Mouse (Mus musculus): Measurements from ENCODE around the gene Carmil1. TPM values are rescaled to one million over a fixed set of nuclear protein-coding genes. Genes with fewer than 3 reads are reported as not detected.

The Carmil1 gene
- polyA plus RNA-seq, 1 experiment from 2014 or later, result 12.4 TPM

DNA sequence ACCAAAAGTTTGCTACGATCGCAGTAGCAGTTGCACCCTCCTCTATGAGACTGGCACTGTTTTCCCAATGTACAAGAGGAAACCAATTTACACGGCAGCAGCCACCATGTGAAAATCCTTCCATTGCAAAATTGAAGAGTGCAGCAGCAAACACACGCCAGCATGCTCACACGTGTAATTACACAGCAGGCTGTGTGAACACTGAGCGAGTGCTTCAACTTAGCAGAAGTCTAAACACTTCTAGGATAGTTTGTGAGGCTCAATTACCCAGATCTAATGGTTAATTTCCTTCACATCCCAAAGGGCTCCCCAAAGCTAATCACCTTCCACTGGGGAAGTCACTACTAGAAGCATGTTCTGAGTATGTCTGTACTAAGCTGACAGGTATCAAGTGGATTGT, 78.3 kb downstream of the Carmil1 start:
- Histone ChIP-seq H3K36me3 (no peaks in the 10 kb centered on the region), H3K27ac (ENCODE audit: poor library complexity, severe bottlenecking) (no peak overlapping the region), H3K9ac (no peak overlapping the region), H3K27me3 (replicated peaks) (no peaks in the 10 kb centered on the region), H3K4me2 (no peak overlapping the region), H3K4me1 (replicated peaks) (peaks cover 7% of the 10 kb centered on the region), H3K4me3 (no peak overlapping the region), H3K9me3 (replicated peaks) (no peaks in the 10 kb centered on the region)
- no peak for ATAC-seq (ENCODE audit: insufficient number of reproducible peaks, low FRiP score)
- WGBS, result 86% methylated on average over 6 of the region's 6 CpGs

DNA sequence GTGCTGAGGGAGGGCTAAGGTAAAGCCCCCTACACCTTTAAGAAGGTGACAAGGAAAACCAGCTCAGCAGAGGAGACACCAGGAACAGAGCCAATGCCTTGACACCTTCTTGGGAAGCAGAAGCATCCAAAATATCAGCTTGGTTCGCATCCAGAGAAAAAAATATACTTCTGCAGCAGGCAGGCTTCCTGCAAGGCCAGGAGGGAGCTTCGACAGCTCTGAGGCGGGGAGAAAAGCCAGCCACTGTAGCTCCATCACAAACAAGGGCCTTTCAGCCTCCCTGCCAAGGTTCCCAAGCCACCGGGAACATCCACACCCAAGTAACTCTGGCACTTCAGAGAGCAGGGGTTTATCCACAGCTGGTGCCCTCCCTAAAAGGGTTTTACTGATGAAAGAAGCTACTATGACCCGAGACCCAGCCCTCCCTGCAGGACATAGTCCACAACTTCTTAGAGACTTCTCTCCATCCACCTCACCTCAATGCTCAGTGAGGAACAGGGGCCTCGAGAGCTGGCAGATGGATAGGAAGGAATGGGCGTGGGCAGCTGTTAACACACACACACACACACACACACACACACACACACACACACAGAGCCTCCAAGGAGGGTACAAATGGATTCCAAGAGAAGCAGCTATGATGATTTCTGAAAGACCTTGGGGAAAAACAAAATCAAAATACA, 80.6 kb downstream of the Carmil1 start:
- peaks cover 7% of the 10 kb centered on the region for H3K4me1 ChIP-seq (replicated peaks)
- no peak overlapping the region for H3K4me2 ChIP-seq
- H3K36me3 ChIP-seq, result no peaks in the 10 kb centered on the region
- no peaks in the 10 kb centered on the region for H3K9me3 ChIP-seq (replicated peaks)
- H3K27me3 ChIP-seq (replicated peaks), result no peaks in the 10 kb centered on the region
- ATAC-seq (ENCODE audit: insufficient number of reproducible peaks, low FRiP score), result no peak
- WGBS, result 45% methylated on average over 7 of the region's 7 CpGs
- H3K9ac ChIP-seq, result no peak overlapping the region
- H3K4me3 ChIP-seq, result no peak overlapping the region
- no peak overlapping the region for H3K27ac ChIP-seq (ENCODE audit: poor library complexity, severe bottlenecking)

DNA sequence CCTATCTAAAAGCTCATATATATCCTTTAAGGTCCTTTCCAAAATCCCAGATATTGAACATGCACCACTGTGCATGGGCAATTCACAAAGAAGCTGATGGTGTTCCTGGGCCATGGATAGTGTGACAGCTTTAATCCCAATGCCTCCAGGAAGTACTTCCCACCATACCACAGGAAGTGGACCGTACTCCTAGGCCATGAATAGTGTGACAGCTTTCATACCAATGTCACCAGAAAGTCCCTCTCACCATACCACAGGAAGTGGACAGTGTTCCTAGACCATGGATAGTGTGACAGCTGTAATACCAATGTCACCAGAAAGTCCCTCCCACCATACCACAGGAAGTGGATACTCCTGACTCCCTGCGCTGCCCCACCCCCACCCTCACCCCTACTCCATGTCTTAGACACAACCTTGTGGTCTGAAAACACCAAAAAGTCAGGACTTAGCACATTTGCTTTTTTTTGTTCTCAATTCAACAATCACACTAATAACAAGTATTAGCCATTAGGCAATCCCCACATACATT, 82.1 kb downstream of the Carmil1 start:
- peaks cover 7% of the 10 kb centered on the region for H3K4me1 ChIP-seq (replicated peaks)
- 81% methylated on average over 2 of the region's 2 CpGs for WGBS
- ATAC-seq (ENCODE audit: insufficient number of reproducible peaks, low FRiP score), result no peak

DNA sequence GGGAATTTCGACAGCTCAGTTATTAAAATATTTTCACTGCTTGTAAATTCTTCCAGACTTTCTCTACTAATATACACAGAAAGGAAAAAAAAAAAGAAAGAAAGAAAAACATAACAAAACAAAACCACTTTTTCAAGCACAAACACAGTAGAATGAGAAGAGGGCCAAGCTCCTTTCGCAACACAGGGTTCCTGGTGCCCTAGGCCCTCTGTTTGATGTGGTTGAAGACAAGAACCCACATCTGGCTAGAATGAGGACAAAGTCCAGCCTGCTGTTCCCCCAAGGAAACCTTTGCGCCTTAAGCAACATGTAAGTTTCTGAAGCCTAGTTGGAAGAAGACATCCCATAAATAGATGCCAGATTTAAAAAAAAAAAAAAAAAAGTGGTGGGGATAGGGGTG, 85.2 kb downstream of the Carmil1 start:
- Histone ChIP-seq H3K9me3 (replicated peaks) (peaks cover 3% of the 10 kb centered on the region), H3K4me3 (no peak overlapping the region), H3K4me1 (replicated peaks) (peaks cover 7% of the 10 kb centered on the region), H3K36me3 (no peaks in the 10 kb centered on the region), H3K27ac (ENCODE audit: poor library complexity, severe bottlenecking) (no peak overlapping the region), H3K9ac (no peak overlapping the region), H3K4me2 (no peak overlapping the region), H3K27me3 (replicated peaks) (no peaks in the 10 kb centered on the region; the same call in 1 of the 2 replicates)
- no peak for ATAC-seq (ENCODE audit: insufficient number of reproducible peaks, low FRiP score)
- WGBS, result 90% methylated on average over 3 of the region's 3 CpGs

More for the DNA sequence above, 82.1 kb downstream of the Carmil1 start:
- H3K27me3 ChIP-seq (replicated peaks), result no peaks in the 10 kb centered on the region
- no peak overlapping the region for H3K9ac ChIP-seq
- H3K36me3 ChIP-seq, result no peaks in the 10 kb centered on the region
- no peak overlapping the region for H3K4me3 ChIP-seq
- no peak overlapping the region for H3K27ac ChIP-seq (ENCODE audit: poor library complexity, severe bottlenecking)
- H3K9me3 ChIP-seq (replicated peaks), result peaks cover 3% of the 10 kb centered on the region
- no peak overlapping the region for H3K4me2 ChIP-seq

DNA sequence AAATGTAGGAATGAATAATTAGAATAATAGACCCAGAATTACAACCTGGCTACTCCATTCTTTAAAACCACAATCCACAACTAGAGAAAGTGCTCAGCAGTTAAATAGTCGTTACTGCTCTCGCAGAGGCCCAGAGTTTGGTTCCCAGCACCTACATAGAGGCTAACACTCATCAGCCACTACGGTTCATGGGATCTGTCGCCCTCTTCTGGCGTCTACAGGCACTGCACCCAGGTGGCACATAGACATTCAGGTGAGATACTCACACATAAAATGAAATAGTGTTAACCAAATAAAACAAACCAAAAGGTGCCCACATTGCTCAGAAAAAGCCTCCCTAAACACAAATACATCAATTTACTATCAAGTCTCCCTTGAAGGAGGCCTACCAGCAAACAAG, 86.6 kb downstream of the Carmil1 start:
- no peaks in the 10 kb centered on the region for H3K4me1 ChIP-seq (replicated peaks)
- peaks cover 3% of the 10 kb centered on the region for H3K9me3 ChIP-seq (replicated peaks)
- no peak overlapping the region for H3K9ac ChIP-seq
- no peaks in the 10 kb centered on the region for H3K36me3 ChIP-seq
- H3K27ac ChIP-seq (ENCODE audit: poor library complexity, severe bottlenecking), result no peak overlapping the region
- 82% methylated on average over 5 of the region's 5 CpGs for whole genome bisulfite sequencing
- H3K4me2 ChIP-seq, result no peak overlapping the region
- no peaks in the 10 kb centered on the region; the same call in 1 of the 2 replicates for H3K27me3 ChIP-seq (replicated peaks)
- ATAC-seq (ENCODE audit: insufficient number of reproducible peaks, low FRiP score), result no peak
- no peak overlapping the region for H3K4me3 ChIP-seq

DNA sequence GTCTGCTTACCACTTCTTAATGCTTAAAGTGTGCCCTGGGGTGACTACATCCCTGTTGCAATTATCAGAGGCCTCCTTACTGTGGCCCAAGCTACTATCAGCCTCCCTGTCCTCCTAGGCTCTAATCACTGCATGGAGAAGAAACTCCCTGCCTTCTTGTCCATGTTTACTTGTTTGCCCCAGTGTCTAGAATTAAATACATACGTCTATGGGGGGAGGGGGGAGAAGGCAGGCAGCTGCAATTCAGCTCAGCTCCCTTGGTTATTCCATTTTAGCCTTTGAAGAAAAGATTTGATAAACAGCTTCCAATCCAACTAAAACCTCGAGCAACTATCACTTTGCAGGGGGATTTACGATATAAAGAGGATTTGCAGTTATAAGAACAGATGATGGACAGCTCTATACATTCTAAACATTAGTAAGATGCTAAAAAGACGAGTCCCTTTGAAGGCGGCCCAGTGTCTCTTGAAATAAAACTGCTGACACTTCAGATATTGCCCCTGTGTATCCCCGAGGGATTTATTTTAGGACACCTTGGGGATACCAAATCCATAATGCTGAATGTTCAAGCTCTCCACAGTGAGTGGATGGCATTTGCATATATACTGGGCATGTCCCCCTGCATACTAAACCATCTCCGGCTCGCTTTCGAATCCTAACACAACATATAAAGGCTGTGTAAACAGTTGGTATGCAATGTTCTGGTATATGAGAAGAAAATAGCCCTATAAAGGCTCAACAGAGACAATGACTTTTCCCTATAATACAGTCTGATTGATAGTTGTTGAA, 89.5 kb downstream of the Carmil1 start:
- WGBS, result 79% methylated on average over 9 of the region's 9 CpGs
- H3K4me2 ChIP-seq, result no peak overlapping the region
- no peak overlapping the region for H3K27ac ChIP-seq (ENCODE audit: poor library complexity, severe bottlenecking)
- ATAC-seq (ENCODE audit: insufficient number of reproducible peaks, low FRiP score), result no peak
- H3K9me3 ChIP-seq (replicated peaks), result peaks cover 3% of the 10 kb centered on the region
- no peaks in the 10 kb centered on the region for H3K36me3 ChIP-seq
- H3K4me1 ChIP-seq (replicated peaks), result peaks cover 7% of the 10 kb centered on the region; the same call in 1 of the 2 replicates
- H3K9ac ChIP-seq, result no peak overlapping the region
- H3K4me3 ChIP-seq, result no peak overlapping the region
- no peaks in the 10 kb centered on the region; the same call in 1 of the 2 replicates for H3K27me3 ChIP-seq (replicated peaks)

DNA sequence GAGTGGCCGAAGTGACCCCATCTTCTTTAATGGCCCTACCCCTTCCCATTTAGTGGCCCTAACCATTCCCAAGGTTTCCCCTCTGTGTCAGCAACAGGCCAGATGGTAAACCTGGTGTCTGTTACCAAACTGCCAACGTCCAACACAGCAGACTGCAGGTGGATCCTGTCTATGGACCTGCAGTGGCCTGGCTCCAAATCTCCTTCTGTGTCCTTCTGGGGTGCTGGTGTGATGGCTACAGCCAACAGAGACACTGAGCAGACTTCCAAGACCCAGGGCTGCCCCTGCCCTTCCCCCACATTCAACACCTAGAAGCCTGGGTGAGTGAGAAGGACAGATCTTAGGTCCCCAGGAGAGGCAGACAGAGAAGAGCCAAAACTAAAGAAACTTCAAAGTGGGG, 93.6 kb downstream of the Carmil1 start:
- WGBS, result 42% methylated on average over 2 of the region's 2 CpGs
- H3K27ac ChIP-seq (ENCODE audit: poor library complexity, severe bottlenecking), result no peak overlapping the region
- peaks cover 7% of the 10 kb centered on the region; the same call in 1 of the 2 replicates for H3K4me1 ChIP-seq (replicated peaks)
- no peak for ATAC-seq (ENCODE audit: insufficient number of reproducible peaks, low FRiP score)
- no peaks in the 10 kb centered on the region for H3K27me3 ChIP-seq (replicated peaks)
- no peak overlapping the region for H3K9ac ChIP-seq
- H3K36me3 ChIP-seq, result no peaks in the 10 kb centered on the region
- H3K4me2 ChIP-seq, result no peak overlapping the region
- H3K9me3 ChIP-seq (replicated peaks), result no peaks in the 10 kb centered on the region
- H3K4me3 ChIP-seq, result no peak overlapping the region

DNA sequence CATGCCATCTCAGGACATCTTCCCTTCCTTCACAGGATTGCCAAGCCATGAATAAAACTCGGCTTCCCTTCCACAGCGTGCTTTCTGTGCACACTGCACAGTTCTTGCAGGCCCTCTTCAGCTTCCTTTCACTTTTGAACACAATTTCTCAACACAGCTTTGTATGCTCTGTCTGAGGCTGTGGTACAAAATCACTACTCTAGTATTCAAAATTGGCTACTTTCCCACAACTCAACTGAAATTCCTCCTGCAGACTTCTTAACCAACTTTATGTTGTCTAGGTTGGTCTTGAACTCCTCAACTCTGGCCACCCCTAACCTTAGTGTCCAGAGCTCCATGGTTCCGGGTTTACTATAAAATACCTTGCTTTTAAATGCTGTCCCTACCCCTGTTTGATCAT, 95.0 kb downstream of the Carmil1 start:
- 80% methylated on average over 3 of the region's 3 CpGs for WGBS
- no peak for ATAC-seq (ENCODE audit: insufficient number of reproducible peaks, low FRiP score)
- no peak overlapping the region for H3K4me2 ChIP-seq

DNA sequence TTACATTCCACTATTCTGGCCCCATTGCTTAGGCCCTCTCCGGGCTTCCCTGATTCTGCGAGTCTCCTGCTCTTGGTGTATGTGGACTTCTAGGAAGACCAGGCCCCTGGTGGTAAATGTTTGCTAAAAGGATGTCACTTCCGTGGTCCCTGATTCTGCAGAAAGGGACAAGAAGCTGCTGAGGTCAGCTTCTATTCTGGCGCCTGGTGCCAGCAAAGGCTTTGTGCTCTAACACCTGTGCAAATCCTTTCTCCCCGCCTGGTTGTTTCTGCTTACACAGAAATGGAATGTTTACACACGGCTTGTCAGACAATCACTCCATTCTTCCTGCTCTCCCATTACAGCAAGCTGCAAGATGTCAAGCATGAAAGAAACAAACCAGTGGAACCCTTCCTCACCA, 97.7 kb downstream of the Carmil1 start:
- Histone ChIP-seq H3K27ac (ENCODE audit: poor library complexity, severe bottlenecking) (no peak overlapping the region), H3K9me3 (replicated peaks) (no peaks in the 10 kb centered on the region), H3K4me1 (replicated peaks) (peaks cover 7% of the 10 kb centered on the region; the same call in 1 of the 2 replicates), H3K36me3 (no peaks in the 10 kb centered on the region), H3K4me3 (no peak overlapping the region), H3K9ac (no peak overlapping the region), H3K4me2 (no peak overlapping the region), H3K27me3 (replicated peaks) (peaks cover 9% of the 10 kb centered on the region; the same call in 1 of the 2 replicates)
- WGBS, result 67% methylated on average over 6 of the region's 6 CpGs
- no peak for ATAC-seq (ENCODE audit: insufficient number of reproducible peaks, low FRiP score)

More for the DNA sequence above, 95.0 kb downstream of the Carmil1 start:
- H3K36me3 ChIP-seq, result no peaks in the 10 kb centered on the region
- peaks cover 7% of the 10 kb centered on the region; the same call in 1 of the 2 replicates for H3K4me1 ChIP-seq (replicated peaks)
- no peaks in the 10 kb centered on the region for H3K9me3 ChIP-seq (replicated peaks)
- H3K27ac ChIP-seq (ENCODE audit: poor library complexity, severe bottlenecking), result no peak overlapping the region
- no peaks in the 10 kb centered on the region for H3K27me3 ChIP-seq (replicated peaks)
- H3K9ac ChIP-seq, result no peak overlapping the region
- no peak overlapping the region for H3K4me3 ChIP-seq

DNA sequence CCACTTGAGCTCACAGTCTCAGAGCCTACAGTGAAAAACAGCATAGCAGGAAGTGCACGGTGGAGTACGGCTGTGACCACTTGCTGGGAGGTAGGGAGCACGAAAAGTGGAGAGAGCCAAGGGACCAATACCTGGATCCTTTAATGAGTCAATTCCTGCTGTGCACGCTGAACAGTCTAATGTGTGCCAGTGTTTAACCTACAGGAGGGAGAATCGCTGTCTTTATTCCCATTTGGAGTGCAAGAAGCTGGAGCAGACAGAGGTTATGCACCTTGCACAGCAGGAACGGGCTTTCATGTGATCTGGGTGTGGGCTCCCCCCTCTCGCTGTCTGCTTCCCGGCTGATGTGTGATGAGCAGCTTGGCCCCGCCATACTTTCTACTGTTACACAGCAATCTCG, 101.1 kb downstream of the Carmil1 start:
- H3K27me3 ChIP-seq (replicated peaks), result peaks cover 16% of the 10 kb centered on the region
- H3K4me2 ChIP-seq, result no peak overlapping the region
- no peak overlapping the region for H3K9ac ChIP-seq
- H3K4me3 ChIP-seq, result no peak overlapping the region
- no peak for ATAC-seq (ENCODE audit: insufficient number of reproducible peaks, low FRiP score)
- H3K9me3 ChIP-seq (replicated peaks), result no peaks in the 10 kb centered on the region
- H3K36me3 ChIP-seq, result no peaks in the 10 kb centered on the region
- no peak overlapping the region for H3K27ac ChIP-seq (ENCODE audit: poor library complexity, severe bottlenecking)
- H3K4me1 ChIP-seq (replicated peaks), result no peaks in the 10 kb centered on the region
- WGBS, result 84% methylated on average over 10 of the region's 10 CpGs

DNA sequence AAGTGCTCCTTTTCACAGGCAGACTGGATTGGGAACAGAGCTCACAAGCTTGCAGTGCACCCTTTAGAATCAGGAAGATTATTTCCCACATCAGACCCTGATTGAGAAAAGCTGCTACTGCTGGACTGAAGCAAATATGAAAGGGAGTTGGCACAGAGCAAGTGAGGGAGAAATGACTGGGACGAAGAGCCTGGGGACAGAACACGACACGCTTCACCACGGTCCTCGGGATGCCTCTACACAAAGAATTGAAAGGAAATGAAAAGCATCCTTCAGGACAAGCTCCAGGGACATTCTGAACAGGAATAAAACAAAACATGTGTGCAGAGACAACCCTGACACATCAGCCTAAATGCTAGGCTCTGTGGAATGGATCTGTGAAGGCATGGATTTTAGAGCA, 103.0 kb downstream of the Carmil1 start:
- Histone ChIP-seq H3K4me2 (no peak overlapping the region), H3K9ac (no peak overlapping the region), H3K36me3 (no peaks in the 10 kb centered on the region), H3K4me3 (no peak overlapping the region), H3K4me1 (replicated peaks) (no peaks in the 10 kb centered on the region), H3K27ac (ENCODE audit: poor library complexity, severe bottlenecking) (no peak overlapping the region), H3K9me3 (replicated peaks) (no peaks in the 10 kb centered on the region), H3K27me3 (replicated peaks) (peaks cover 16% of the 10 kb centered on the region)
- no peak for ATAC-seq (ENCODE audit: insufficient number of reproducible peaks, low FRiP score)
- 78% methylated on average over 5 of the region's 5 CpGs for WGBS
